Mouse (Mus musculus): ENCODE measurements around the gene Gpr182. TPM values are rescaled to one million over a fixed set of nuclear protein-coding genes. Genes with fewer than 3 reads are reported as not detected.
"Not testable (repeated sequence)": the region's sequence is repeated elsewhere in the genome, so short reads cannot be mapped to it uniquely, and the experiment has no call there.

Gpr182 gene
- 1 to 10 TPM in 1 of 2 experiments, under 1 TPM in 1; 0.74 to 1.4 TPM for total RNA-seq (2021)

DNA sequence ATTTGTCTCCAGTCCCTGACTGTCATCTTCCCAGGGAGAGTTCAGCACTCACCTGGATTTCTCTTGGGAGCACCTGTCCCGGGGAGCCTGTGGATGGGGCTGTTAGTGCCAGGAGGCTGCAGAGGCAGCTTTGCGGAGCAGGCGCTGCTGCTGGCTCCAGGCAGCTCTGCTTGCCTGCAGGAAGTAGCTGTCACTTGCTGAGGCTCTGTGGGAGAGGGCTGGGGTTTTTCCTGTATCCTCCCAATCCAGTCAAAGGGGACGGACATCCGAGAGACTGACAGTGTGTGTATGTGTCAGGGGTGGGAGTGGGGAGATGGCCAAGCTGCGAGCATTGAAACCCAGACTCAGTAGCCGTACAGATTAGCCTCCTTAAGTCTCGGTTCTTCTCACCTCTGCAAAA, at the start of gene Gpr182:
Gene Gpr182, minus strand, starts transcription at position 185 of the 400 bp plus-strand sequence.
- DNase-seq (ENCODE audit: extremely low spot score in 1 of 2, low spot score in 1 of 2), result no peak

DNA sequence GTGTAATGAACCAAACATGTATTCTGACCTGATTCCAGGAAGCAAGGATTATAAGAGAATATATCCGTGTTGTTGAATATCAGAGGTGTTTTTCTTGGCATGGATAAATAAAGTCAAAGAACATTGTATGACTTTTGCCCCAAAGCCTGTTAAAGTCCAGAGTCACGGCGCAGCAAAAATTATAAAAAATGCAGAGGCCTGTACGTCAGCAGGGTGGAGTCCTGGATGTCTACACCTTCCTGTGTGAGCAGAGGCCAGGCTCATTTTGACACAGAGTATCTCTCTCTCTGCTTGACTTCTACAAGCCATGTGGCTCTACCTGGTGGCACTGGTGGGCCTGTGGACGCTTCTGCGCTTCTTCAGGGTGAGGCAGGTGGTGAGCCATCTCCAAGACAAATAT, 49.4 kb upstream of the Gpr182 start, which contains the start of gene Rdh16:
Gene Rdh16, plus strand, starts transcription at position 262 of the 400 bp plus-strand sequence.
- DNase-seq (ENCODE audit: extremely low spot score in 1 of 2, low spot score in 1 of 2), result no peak

DNA sequence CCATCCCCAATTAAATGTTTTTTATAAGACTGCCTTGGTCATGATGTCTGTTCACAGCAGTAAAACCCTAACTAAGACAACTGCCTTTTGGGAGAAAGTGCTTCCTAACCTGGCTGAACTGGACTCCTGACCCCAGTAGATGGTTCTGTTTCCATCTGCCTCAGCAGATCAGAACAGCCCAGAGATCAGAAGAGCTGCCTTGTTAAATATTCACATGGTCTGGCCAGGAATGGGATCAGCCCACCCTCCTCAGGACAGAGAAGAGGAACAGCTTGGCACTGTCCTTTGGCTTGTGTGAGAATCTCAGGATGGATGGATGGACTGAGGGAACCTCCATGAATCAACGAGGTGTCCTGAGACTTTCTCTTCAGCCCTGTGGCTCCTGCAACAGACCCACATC, 47.8 kb upstream of the Gpr182 start:
- DNase-seq (ENCODE audit: extremely low spot score in 1 of 2, low spot score in 1 of 2), result no peak

DNA sequence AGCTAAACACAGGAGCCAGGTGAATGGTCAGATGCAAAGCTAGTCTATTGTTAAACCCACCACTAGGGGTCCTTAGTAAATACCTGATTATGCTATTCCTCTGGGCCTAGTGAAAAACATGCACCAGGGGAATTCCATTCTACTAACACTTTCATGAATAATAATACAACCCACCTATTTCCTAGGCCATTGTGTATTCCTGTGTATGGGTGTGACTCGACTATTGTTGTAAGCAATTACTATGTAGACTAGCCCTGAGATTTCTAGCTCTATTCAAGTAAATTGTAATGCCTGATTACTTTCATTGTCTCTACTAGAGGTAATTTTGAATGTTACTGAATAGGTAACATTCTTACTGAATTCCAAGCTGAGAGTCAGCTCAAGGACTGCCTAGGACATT, 33.9 kb upstream of the Gpr182 start:
- not testable (repeated sequence) for DNase-seq (ENCODE audit: extremely low spot score in 1 of 2, low spot score in 1 of 2)

DNA sequence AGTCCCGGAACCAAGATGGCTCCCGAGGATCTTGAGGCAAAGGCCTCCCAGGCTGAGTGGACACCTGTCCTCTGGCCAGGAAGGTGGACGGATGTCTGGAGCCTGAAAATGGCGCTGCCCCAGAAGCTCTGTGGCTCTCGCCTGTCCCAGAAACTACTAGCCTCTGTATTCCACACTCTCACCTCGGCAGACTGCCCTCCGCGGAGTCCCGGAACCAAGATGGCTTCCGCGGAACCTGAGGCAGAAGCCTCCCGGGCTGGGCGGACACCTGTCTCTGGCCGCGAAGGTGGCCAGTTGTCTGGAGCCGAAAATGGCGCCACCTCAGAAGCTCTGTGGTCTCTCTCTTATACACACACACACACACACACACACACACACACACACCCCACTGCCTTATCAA, 30.8 kb upstream of the Gpr182 start:
- not testable (repeated sequence) for DNase-seq (ENCODE audit: extremely low spot score in 1 of 2, low spot score in 1 of 2)

DNA sequence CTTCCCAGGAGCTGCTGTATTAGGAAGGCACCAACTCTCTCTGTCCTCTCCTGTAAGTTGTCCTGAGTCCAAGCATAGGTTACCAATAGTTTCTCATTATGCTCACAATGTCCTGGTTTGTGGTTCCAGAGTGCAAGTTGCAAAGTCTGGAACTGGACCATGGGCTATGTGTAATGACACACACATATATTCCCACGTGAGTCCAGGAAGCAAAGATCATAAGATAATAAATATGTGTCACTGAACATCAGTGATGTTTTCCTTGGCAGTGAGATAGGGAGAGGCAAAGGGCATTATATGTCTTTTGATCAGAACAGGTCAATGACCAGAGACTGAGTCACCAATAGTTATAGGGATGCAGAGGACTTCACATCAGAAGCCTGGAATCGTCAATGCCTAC, 24.5 kb upstream of the Gpr182 start, which contains the start of gene Rdh9:
Gene Rdh9, plus strand, starts transcription at position 376 of the 400 bp plus-strand sequence.
- DNase-seq (ENCODE audit: extremely low spot score in 1 of 2, low spot score in 1 of 2), result no peak

DNA sequence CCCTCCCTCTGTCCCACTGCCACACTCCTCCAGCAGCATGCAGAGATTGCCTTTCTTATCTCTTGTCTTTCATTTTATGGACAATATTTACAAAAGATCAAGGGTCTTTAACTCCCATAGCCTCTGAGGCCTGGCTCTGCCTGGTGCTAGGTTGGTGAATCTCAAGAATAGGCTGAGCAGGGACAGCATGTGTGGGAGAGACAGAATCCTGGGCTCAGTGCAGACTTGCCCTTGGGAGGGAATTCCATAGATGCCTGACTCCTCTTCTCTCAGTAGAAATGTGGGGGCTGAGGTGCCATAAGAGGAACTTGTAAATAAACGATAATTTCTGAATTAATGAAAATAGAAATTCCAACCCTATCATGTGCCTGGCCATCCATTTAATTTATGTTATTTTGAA, 15.0 kb upstream of the Gpr182 start:
- no peak for DNase-seq (ENCODE audit: extremely low spot score in 1 of 2, low spot score in 1 of 2)

DNA sequence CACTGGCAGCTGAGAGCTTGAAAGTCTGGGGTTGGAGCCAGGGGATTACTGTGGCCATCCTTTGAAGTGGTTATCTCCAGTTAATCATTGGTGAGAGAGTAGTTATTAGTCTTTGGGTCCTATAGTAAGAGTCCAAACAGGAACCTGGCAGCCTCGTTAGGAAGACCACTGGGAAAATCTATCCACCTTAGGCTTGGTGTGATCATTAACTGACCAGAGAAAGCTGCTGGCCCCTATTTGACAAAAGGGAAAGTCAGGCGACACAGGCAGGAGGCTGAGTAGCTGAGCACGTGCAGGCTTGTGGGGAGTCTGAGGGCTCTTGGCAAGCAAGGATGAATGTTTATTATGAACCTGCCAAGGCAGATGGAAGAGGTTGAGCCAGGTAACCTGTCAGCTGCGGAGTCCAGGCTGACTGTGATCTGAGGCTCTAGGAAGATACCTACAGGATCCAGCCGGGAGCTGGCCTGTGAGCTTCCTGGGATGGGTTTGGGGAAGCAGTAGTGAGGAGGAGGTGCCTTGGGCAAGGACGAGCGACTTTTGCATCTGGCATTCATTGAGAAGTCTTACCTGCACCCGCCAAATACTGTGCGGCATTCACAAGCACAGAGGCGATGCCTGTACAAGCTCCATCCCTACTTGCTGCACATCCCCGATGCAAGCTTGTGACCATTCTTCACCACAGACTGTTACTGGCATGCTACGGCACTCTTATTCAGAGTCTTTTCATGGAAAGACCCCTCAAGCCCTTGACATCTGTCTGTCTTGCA, 12.6 kb upstream of the Gpr182 start:
- DNase-seq (ENCODE audit: extremely low spot score in 1 of 2, low spot score in 1 of 2), result no peak

DNA sequence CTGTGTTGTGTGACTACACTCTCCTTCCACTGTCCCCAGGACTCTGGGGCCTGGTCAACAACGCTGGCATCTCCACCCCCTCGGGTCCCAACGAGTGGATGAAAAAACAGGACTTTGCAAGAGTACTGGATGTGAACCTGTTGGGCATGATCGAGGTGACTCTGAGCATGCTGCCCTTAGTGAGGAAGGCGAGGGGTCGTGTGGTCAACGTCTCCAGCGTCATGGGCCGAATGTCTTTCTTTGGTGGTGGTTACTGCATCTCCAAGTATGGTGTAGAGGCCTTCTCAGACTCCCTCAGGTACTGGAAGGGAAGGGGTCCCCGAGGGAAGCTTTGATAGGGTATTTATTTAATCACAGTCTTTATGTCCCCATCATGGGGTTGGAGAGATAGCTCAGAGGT, 11.4 kb upstream of the Gpr182 start:
- DNase-seq (ENCODE audit: extremely low spot score in 1 of 2, low spot score in 1 of 2), result not testable (repeated sequence)

DNA sequence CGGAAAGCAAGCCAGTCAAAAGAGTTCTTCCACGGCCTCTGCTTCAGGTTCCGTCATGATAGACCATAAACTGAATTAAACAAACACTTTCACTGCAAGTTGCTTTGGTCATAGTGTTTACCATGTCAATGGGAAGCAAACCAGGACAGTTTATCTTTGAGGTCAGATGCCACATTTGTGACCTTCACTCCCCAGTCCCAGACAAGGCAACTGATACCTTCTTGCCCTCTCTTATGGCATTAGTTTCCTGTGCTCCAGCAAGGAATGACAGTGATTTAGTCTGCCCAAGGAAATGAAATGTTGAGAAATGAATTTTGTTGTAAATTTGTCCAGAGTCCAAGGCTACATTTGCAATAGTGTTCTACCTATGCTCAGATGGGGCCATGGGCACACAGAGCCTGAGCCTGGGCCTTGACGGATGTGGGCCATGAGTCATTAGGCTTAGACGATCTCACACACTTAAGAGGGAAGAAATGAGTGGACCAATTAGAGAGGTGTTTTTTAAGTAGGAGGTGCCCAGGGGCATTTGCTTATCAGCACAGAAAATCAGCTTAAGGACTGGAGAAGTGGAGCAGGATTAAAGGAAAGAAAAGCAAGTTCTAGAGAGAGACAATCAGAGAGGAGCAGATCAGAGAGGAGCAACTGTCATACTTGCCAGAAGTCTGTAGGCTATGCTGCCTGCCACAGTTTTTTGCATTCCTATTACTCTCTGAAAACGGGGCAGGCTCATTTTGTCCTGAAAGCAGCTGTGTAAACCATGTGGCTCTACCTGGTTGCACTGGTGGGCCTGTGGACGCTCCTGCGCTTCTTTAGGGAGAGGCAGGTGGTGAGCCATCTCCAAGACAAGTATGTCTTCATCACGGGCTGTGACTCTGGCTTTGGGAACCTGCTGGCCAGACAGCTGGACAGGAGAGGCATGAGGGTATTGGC, 7.9 kb upstream of the Gpr182 start, which contains the start of the genes Rdh1 and Rdh16f1:
Gene Rdh1, plus strand, starts transcription at position 541 of the 930 bp plus-strand sequence.
Gene Rdh16f1, plus strand, starts transcription at position 607 of the 930 bp plus-strand sequence.
- DNase-seq (ENCODE audit: extremely low spot score in 1 of 2, low spot score in 1 of 2), result no peak

DNA sequence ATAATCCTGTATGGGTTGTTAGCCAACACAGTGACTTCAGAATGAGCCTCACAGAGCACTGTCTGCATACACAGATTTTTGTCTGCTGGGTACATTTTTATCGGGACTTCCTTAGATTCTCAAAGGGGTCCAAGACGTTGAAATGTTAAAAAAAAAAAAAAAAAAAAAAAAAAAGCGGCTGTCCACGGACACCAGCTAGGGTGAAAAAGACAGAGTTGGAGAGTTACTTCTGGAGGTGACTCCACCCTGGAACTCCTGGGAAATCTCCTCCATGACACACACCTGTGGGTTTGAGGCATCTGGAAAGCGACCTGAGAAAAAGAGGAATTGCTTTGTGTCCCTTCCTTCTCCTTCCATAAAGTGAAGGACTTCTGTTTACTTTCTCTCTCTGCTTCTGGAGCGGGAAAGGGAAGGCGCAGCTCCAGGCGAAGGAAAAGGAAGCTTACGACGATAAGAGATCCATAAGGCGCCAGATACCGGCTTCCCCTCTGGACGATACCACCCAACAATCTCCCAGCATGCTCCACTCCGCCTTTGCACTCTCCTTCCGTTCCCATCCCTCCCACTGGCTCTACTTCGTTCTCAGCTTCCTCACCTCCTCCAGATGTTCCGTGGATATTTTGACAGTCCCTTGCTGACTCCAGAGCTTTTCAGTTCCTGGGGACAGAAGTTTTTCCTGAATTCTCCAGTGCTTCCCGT, 4.4 kb upstream of the Gpr182 start:
- DNase-seq (ENCODE audit: extremely low spot score in 1 of 2, low spot score in 1 of 2), result no peak

DNA sequence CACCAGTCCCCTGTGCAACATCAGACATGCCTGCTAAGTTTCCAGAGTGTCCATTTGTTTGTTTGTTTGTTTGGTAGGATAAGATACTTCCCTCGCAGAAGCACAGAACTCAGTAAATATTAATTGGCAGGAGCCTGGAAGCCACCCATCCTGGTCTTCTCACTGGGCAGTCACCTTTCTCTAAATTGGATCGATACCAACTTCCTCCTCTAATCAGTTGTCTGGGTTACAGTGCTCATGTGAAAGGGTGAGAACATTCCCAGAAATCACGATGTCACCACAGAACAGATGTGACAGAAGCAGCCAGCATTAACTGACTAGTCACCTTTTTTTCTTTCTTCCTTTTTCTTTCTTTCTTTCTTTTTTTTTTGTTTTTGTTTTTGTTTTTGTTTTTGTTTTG, 3.7 kb upstream of the Gpr182 start:
- no peak for DNase-seq (ENCODE audit: extremely low spot score in 1 of 2, low spot score in 1 of 2)

DNA sequence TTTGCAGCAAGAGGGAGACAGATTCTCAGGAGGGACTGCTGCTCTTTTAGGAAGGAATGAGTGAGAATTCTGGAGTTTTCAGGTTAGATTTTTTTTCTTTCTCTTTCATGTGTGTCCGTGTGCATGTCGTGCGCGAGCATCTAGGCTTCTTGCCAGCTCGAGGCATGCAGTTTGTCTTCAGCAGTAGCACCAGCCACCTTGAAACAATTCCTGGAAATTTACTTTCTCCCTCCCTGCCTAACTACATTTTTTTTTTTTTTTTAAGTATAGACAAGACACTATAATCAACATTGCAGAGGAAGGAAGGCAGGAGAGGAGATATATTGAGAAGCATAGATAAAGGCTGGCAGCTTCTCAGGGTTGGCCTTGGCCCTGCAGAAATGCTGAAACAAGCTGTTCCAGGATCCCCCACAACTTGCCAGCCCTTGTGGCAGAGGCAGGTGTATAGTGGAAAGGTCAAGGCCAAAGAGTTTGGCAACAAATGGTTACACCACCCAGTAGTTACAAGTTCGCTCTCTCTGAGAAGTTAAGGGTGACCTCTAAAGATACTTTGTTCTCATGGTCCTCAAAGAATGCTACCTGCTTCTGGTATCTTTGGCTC, 3.1 kb upstream of the Gpr182 start:
- no peak for DNase-seq (ENCODE audit: extremely low spot score in 1 of 2, low spot score in 1 of 2)

DNA sequence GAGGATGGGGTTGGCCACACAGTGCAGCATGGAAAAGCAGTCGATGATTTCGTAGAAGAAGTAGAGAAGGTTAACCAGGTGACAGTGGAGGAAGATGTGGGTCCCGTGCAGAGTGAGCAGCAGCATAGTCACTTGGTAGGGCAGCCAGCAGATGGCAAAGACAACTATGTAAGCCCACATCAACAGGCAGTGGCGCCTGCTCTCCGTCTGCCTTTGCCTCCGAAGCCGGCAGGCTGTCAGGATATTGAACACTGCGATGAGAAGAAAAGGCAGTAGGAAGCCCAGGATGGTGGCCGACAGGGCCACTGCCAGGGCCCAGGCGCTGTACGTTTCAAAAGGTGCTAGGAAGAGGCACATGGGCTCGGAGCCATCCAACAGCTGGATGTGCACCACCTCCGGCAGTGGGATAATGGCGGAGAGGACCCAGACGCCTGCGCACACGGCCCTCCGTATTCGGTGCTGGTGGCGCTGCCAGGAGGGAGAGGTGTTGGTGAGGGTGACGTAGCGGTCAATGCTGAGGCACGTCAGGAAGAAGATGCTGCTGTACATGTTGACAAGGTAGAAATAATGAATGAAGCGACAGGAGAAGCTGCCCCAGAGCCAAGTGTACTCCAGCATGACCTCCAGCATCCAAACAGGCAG, 1.3 kb downstream of the Gpr182 start:
- DNase-seq (ENCODE audit: extremely low spot score in 1 of 2, low spot score in 1 of 2), result no peak

DNA sequence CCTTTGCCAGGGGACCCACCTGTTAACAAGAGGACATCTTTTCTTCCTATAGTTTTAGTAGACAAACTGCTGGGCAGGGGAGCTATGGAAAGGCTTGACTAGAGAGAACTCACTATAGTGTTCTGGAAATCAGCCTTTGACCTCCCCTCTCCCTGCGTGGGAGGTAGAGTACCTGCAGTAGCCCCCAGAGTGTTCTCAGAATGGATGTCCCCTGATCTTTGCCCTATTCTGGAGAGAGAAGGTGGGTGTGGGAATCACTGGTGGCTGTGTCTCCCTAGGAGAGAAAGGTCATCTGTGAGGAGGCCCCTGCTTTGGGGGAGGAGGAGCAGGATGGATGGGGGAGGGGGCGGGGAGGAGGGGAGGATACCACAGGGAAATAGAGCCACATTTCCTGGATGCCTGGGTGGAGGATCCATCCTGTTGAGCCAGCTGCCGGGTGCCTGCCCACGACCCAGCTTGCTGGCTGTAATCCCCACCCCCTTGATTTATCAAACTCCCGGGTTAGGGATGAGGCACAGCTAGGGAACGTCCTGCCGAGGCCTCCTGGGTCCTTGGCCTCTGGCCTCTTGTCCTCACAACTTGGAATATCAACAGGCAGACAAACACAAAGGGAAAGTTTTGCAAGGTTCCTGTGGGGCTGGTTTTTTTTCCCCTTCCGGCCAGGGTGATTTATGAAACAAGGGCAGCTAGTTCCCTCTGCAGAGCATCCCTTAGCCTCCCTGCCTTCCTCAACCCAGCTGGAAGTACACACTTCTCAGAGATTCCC, 2.5 kb downstream of the Gpr182 start:
- DNase-seq (ENCODE audit: extremely low spot score in 1 of 2, low spot score in 1 of 2), result no peak

DNA sequence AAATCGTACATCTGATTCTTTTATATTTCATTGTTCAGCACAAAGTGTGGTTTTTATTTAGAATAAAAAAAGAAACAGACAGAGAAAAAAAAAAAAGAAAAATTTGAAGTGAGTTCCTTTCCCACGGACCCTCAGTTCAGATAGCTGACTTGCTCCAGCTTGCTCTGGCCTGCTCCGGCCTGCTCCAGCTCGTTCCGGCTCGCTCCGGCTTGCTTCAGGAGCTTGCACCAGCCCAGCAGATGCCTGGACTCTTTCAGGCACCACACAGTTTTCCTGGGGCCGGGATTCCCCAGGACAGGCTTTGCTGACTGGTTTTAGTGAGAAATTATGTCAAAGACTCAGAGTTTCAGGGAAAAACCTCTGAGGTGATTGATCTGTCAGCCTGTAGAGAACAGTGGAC, 4.3 kb downstream of the Gpr182 start:
- DNase-seq (ENCODE audit: extremely low spot score in 1 of 2, low spot score in 1 of 2), result no peak

DNA sequence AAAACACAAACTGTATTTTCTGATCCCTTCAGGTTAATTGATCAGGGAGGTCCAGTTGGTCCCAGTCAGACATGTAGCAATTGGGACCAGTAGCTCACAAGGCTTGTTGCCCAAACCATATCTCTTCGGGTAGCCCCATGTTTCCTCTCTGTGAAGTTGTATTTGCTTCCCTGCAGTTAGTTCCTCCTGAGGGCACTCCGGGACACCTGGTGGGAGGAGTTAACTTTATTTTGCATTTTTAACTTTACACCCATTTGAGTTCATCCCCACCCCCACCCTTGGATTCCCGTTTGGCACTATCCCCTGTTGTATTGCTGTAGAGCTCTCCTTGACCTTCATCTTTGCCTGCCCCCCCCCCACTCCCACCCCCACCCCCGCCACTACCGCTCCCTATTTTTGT, 5.6 kb downstream of the Gpr182 start:
- no peak for DNase-seq (ENCODE audit: extremely low spot score in 1 of 2, low spot score in 1 of 2)

DNA sequence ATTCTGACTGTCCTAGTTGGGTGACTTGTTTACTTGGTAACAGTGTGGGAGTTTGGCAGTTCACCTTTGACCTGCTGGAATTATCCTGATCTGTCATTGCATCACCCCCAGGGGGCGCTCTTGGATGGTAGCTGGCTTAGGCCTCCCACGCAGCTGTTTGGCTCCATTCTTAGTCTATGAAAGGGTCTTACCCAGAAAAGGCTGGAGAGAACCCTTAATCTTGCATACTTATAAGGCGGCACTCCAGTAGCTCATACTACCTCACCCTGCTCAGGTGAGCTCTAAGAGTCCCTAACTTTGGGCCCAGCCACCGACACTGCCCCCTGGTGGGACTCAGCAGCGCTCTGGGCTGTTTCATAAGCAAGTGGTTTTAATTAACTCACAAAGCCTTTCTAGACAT, 6.9 kb downstream of the Gpr182 start:
- peak in 1 of 2 experiments; percentile 53 for DNase-seq (ENCODE audit: extremely low spot score in 1 of 2, low spot score in 1 of 2)

DNA sequence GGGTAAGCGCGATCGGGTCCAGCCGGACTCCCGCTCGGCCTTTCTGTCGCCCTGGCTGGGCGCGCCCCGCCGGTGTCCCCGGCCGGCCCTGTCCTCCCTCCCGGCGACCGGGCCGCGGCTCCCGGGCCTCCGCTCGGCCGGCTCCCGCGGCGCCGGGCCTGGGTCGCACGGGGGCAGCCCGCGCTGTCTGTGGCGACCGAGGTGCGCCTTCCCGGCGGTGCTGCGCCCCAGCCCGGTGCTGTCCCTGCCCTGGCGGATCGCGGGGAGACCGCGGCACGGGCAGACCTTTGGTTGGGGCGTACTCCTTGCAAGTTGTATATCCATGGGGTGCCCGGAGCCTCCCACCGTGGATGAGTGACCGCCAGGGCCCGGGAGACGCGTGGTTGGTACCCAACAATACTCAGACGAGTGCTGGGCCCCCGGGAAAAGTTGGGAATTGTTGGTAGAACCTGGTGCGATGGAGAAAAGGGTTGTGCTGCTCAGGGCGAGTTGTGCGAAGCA, 11.8 kb downstream of the Gpr182 start:
- no peak for DNase-seq (ENCODE audit: extremely low spot score in 1 of 2, low spot score in 1 of 2)

All from layer of hippocampus, postnatal 25 days (tissue).